Mouse (Mus musculus) ES-E14 (cell line): Measurements from ENCODE around the gene Rfx5.

Experiments
- CHD2 ChIP-seq: IDR thresholded peaks from 2 replicates; pipeline ENCODE4 v1.6.1; 2014; ENCODE audit warnings: mild to moderate bottlenecking, low read depth, low read length, inconsistent platforms
- HCFC1 ChIP-seq: IDR thresholded peaks from 2 replicates; pipeline ENCODE4 v1.6.1; 2012; ENCODE audit warnings: low read length, inconsistent platforms, borderline replicate concordance; ENCODE audit not compliant: insufficient read depth
- MAFK ChIP-seq: IDR thresholded peaks from 2 replicates; pipeline ENCODE4 v1.6.1; 2014; ENCODE audit warnings: mild to moderate bottlenecking, low read depth, low read length, inconsistent platforms; ENCODE audit not compliant: insufficient read depth
- ZC3H11A ChIP-seq: IDR thresholded peaks from 2 replicates; pipeline ENCODE4 v1.6.1; 2012; ENCODE audit warnings: low read depth, mild to moderate bottlenecking, inconsistent platforms, low read length, borderline replicate concordance
- ZNF384 ChIP-seq: IDR thresholded peaks from 2 replicates; pipeline ENCODE4 v1.6.1; 2012; ENCODE audit warnings: low read depth, low read length, inconsistent platforms

DNA sequence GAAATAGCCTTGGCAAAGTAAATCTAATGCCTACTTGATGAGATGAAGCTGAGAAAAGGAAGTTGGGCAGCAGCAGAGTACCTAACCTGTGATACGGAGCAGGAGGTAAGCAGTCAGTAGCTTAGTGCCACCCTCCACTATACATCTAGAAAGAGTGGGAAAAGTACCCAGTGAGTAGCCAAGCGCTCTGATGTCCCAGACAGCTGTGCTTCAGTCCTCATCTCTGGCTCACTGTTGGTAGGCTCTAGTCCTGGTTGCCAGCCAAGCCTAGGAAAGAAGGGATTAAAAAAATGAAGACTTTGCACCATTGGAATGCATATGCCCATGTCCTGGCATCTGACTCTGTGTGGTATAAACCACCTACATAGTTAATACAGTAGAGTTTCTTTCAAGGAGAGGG, 31.6 kb downstream of the Rfx5 start:
- TF ChIP-seq ZC3H11A (no peak), MAFK (no peak), HCFC1 (no peak), ZNF384 (no peak), CHD2 (no peak)
